8 mouse cellular contexts compared by ENCODE assay signal in genomic region chr17:44038656-44039055, GRCm38 (mm10). TPM values are rescaled to one million over a fixed set of nuclear protein-coding genes. Genes with fewer than 3 reads are reported as not detected.
DNase-seq lines count a peak whose midpoint lies in the region; ATAC-seq lines count a peak whose summit lies in the region.

No protein-coding gene starts in this region.

- intact Hi-C loops in heart, postnatal 36 days (cut with DNase I), result loop anchor here (1.0 to 5.0 kb wide), 3 partner anchors 155 to 336 kb away; partner anchors contain the start of gene Rcan2
- intact Hi-C loops in left cerebral cortex, postnatal 10 days (cut with DNase I), result loop anchor here (2.0 to 5.0 kb wide), 2 partner anchors 158 to 341 kb away; no protein-coding TSS in a partner anchor

- DNase-seq in left cerebral cortex, adult 11 months (ENCODE audit: low spot score), result peak; percentile 40
- no peak for DNase-seq in left cerebral cortex, adult 8-10 months (ENCODE audit: low spot score in 2 of 2)
- DNase-seq in NIH3T3 (ENCODE audit: low read depth), result peak; percentile 84
- peak; percentile 26 for DNase-seq in cerebellum, adult 9-11 months
- DNase-seq in heart, postnatal 36 days, result peak; percentile 24 to 40
- peak; percentile 39 to 46 for DNase-seq in left cerebral cortex, postnatal 10 days (ENCODE audit: extremely low spot score in 1 of 2, low spot score in 2 of 2)

- ATAC-seq in monocyte, adult 5-6 weeks (replicated peaks; ENCODE audit: insufficient number of reproducible peaks, low FRiP score, low TSS enrichment, poor library complexity, severe bottlenecking), result no peak
- ATAC-seq in erythroblast, adult 5-6 weeks (replicated peaks; ENCODE audit: low FRiP score, poor library complexity, severe bottlenecking), result no peak

RNA-seq across cellular contexts. Expression of gene Enpp5, which starts 40.0 kb away (rescaled TPM):
- total RNA-seq in left cerebral cortex, adult 8-10 months (2022), result 100 to 1,000 TPM; 200 to 223 (median 211) TPM
- 10 to 100 TPM; 11.9 to 13.4 TPM for total RNA-seq in heart, postnatal 36 days (2021)
- total RNA-seq in left cerebral cortex, postnatal 10 days (2021), result 100 to 1,000 TPM; 135 to 139 TPM
- total RNA-seq in monocyte, adult 5-6 weeks (2017), result 6.8 to 16.6 TPM (median 10.2 TPM) in 3 replicates
- 3.1 TPM in 1 of 2 replicates, not detected in the other for total RNA-seq in erythroblast, adult 5-6 weeks (2015; ENCODE audit: low replicate concordance)
- 2.7 and 6.6 TPM in 2 replicates for total RNA-seq in erythroblast, adult 5-6 weeks (2017; ENCODE audit: low replicate concordance)

Comparison
In these comparisons a context has a peak if more than half of its experiments do, and no peak if none do; other contexts are left out.
1. DNase-seq: peak in left cerebral cortex, adult 11 months (single experiment), NIH3T3 (single experiment), cerebellum, adult 9-11 months (single experiment), heart, postnatal 36 days (2 of 2) and left cerebral cortex, postnatal 10 days (2 of 2); none in left cerebral cortex, adult 8-10 months (0 of 2).